Mouse (Mus musculus) liver, embryonic 14.5 days (tissue): ENCODE results near the gene Lhfpl3.

Experiments
- CTCF ChIP-seq: IDR thresholded peaks from 2 replicates; pipeline ENCODE4 v1.5.1; 2016; ENCODE audit warnings: antibody characterized with exemption, low read depth, control low read depth
- EP300 ChIP-seq: IDR thresholded peaks from 2 replicates; pipeline ENCODE4 v1.6.1; 2016; ENCODE audit warnings: antibody characterized with exemption, low read depth

DNA sequence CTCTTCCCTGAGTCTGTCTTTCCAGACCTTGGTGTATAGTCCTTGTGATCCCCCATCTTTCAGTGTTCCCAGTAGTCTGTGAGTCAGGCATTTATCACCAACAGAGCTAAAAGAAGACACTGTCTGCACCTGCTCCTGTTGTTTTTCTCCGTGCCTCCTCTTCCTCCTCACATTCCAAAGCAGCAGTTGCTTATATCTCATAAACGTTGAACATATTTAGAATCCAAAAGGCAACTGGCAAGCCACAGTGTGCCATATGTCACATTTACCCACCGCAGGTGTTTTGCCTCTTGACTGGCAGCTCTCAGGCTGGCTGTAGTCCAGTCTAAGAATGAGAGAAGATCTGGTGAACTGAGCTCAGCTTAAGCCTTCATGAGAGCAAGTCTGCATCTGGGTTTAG lies 142.5 kb downstream of the Lhfpl3 start:
- TF ChIP-seq CTCF (no peak), EP300 (no peak)
